Mouse (Mus musculus): ENCODE measurements around the gene Lrtm1. TPM values are rescaled to one million over a fixed set of nuclear protein-coding genes. Genes with fewer than 3 reads are reported as not detected.

Gene Lrtm1
- polyA plus RNA-seq, 1 experiment, result not detected

DNA sequence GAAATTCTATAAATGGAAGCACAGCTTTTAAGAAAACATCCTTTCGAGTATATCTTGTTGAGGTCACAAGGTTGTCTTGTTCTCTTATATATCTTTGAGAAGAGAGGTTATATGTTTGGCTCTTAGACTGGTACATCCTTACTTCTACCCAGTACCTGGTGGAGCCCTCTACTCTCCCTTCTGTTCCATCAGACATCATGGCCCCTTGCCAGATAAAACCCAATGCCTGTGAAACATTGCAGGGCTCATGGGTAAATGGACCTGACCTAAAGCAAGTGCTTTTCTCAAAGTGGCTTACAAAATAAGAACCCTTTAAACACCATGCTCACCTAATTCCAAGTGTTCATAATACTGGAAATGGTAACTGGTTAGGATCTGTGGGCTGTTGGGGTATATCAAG, 43.5 kb downstream of the Lrtm1 start:
- no peak overlapping the region for H3K27ac ChIP-seq (ENCODE audit: insufficient read depth, low read depth, low read length)
- H3K4me1 ChIP-seq (ENCODE audit: control insufficient read depth, insufficient read depth, low read length), result no peaks in the 10 kb centered on the region
- TF ChIP-seq POLR2A (IDR thresholded peaks at IDR 0.05; ENCODE audit: borderline replicate concordance, low read depth, low read length) (no peak), CTCF (IDR thresholded peaks at IDR 0.05; ENCODE audit: low read depth, low read length) (no peak)

GRCm38 (mm10) chr14:29062676-29063075, 44.7 kb downstream of the Lrtm1 start:
- TF ChIP-seq POLR2A (IDR thresholded peaks at IDR 0.05; ENCODE audit: borderline replicate concordance, low read depth, low read length), result no peak
- TF ChIP-seq CTCF (IDR thresholded peaks at IDR 0.05; ENCODE audit: low read depth, low read length), result no peak
- Histone ChIP-seq H3K27ac (ENCODE audit: insufficient read depth, low read depth, low read length) (no peak overlapping the region), H3K4me3 (ENCODE audit: insufficient read depth, low read length) (no peak overlapping the region), H3K4me1 (ENCODE audit: control insufficient read depth, insufficient read depth, low read length) (no peaks in the 10 kb centered on the region)

More for the DNA sequence above, 43.5 kb downstream of the Lrtm1 start:
- no peak overlapping the region for H3K4me3 ChIP-seq (ENCODE audit: insufficient read depth, low read length)

- H3K27ac ChIP-seq (ENCODE audit: insufficient read depth, low read depth, low read length), result no peak overlapping the region
- no peak for TF ChIP-seq CTCF (IDR thresholded peaks at IDR 0.05; ENCODE audit: low read depth, low read length)
- TF ChIP-seq POLR2A (IDR thresholded peaks at IDR 0.05; ENCODE audit: borderline replicate concordance, low read depth, low read length), result no peak
- no peaks in the 10 kb centered on the region for H3K4me1 ChIP-seq (ENCODE audit: control insufficient read depth, insufficient read depth, low read length)
- H3K4me3 ChIP-seq (ENCODE audit: insufficient read depth, low read length), result no peak overlapping the region
Observed at GRCm38 (mm10) chr14:29073747-29074146, 55.7 kb downstream of the Lrtm1 start.

GRCm38 (mm10) chr14:29077418-29077817, 59.4 kb downstream of the Lrtm1 start:
- Histone ChIP-seq H3K4me3 (ENCODE audit: insufficient read depth, low read length) (no peak overlapping the region), H3K4me1 (ENCODE audit: control insufficient read depth, insufficient read depth, low read length) (no peaks in the 10 kb centered on the region), H3K27ac (ENCODE audit: insufficient read depth, low read depth, low read length) (no peak overlapping the region)
- TF ChIP-seq CTCF (IDR thresholded peaks at IDR 0.05; ENCODE audit: low read depth, low read length) (no peak), POLR2A (IDR thresholded peaks at IDR 0.05; ENCODE audit: borderline replicate concordance, low read depth, low read length) (no peak)

GRCm38 (mm10) chr14:29080228-29080627, 62.2 kb downstream of the Lrtm1 start:
- H3K4me3 ChIP-seq (ENCODE audit: insufficient read depth, low read length), result no peak overlapping the region

GRCm38 (mm10) chr14:29080630-29081029, 62.6 kb downstream of the Lrtm1 start:
- no peak overlapping the region for H3K27ac ChIP-seq (ENCODE audit: insufficient read depth, low read depth, low read length)
- TF ChIP-seq POLR2A (IDR thresholded peaks at IDR 0.05; ENCODE audit: borderline replicate concordance, low read depth, low read length) (no peak), CTCF (IDR thresholded peaks at IDR 0.05; ENCODE audit: low read depth, low read length) (no peak)
- no peak overlapping the region for H3K4me3 ChIP-seq (ENCODE audit: insufficient read depth, low read length)
- no peaks in the 10 kb centered on the region for H3K4me1 ChIP-seq (ENCODE audit: control insufficient read depth, insufficient read depth, low read length)

More at GRCm38 (mm10) chr14:29080228-29080627, 62.2 kb downstream of the Lrtm1 start:
- Histone ChIP-seq H3K27ac (ENCODE audit: insufficient read depth, low read depth, low read length) (no peak overlapping the region), H3K4me1 (ENCODE audit: control insufficient read depth, insufficient read depth, low read length) (no peaks in the 10 kb centered on the region)
- TF ChIP-seq POLR2A (IDR thresholded peaks at IDR 0.05; ENCODE audit: borderline replicate concordance, low read depth, low read length) (no peak), CTCF (IDR thresholded peaks at IDR 0.05; ENCODE audit: low read depth, low read length) (no peak)

DNA sequence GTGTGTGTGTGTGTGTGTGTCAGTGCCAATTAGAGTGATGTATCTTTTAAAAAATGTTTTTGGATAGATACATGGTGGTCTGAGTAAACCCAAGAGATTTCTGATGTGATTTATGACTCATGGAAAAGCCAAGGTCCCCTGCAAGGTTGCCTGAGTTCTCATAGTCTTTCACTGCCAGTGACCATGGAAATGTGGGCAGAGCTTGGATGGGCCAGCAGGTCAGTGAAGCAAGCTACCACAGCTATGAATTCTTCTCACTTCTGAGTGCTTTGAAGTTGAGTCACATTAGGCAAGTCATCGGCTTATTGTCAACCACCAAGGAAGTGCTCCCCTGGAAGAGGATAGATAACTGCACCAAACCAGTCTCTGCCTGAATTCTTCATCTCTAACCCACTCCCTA, 64.2 kb downstream of the Lrtm1 start:
- no peak overlapping the region for H3K27ac ChIP-seq (ENCODE audit: insufficient read depth, low read depth, low read length)
- H3K4me3 ChIP-seq (ENCODE audit: insufficient read depth, low read length), result no peak overlapping the region
- TF ChIP-seq POLR2A (IDR thresholded peaks at IDR 0.05; ENCODE audit: borderline replicate concordance, low read depth, low read length) (no peak), CTCF (IDR thresholded peaks at IDR 0.05; ENCODE audit: low read depth, low read length) (no peak)
- H3K4me1 ChIP-seq (ENCODE audit: control insufficient read depth, insufficient read depth, low read length), result no peaks in the 10 kb centered on the region

Data from bone marrow macrophage, adult 2 months (primary cell).